Mouse (Mus musculus): ENCODE measurements around the gene Mgat4b. TPM values are rescaled to one million over a fixed set of nuclear protein-coding genes. Genes with fewer than 3 reads are reported as not detected.

The Mgat4b gene
- total RNA-seq, 2 experiments from 2014 or later: 70.3 to 79.9 TPM

Small RNA genes within 50 kb of the gene (microRNA-seq; reads per million reads assigned to microRNA genes)
- gene Mir6919: 0 to 0.38 reads per million in 2 experiments

Other genes with a start within 250 kb of the Mgat4b start
- 10 to 100 TPM; 50.1 to 55.7 TPM for gene Rnf130, start 185.5 kb upstream of the Mgat4b start, total RNA-seq (2021)
- 10 to 100 TPM; 40.2 to 45.6 TPM for gene Tbc1d9b, start 79.5 kb upstream of the Mgat4b start, total RNA-seq (2021)
- gene Mrnip, start 36.4 kb upstream of the Mgat4b start, total RNA-seq (2021): 1 to 10 TPM; 2.4 to 3.0 TPM
- gene Sqstm1, start 63 bp upstream of the Mgat4b start, total RNA-seq (2021): 100 to 1,000 TPM; 367 to 455 TPM
- gene Ltc4s, start 27.7 kb downstream of the Mgat4b start, total RNA-seq (2021): 10 to 100 TPM in 1 of 2 experiments, 1 to 10 TPM in 1; 5.9 to 10.2 TPM
- gene Maml1, start 81.4 kb downstream of the Mgat4b start, total RNA-seq (2021): 1 to 10 TPM; 8.8 to 9.6 TPM
- 100 to 1,000 TPM; 311 to 325 TPM for gene Canx, start 114.8 kb downstream of the Mgat4b start, total RNA-seq (2021)
- not detected for gene Cby3, start 143.6 kb downstream of the Mgat4b start, total RNA-seq (2021)
- gene Hnrnph1, start 166.1 kb downstream of the Mgat4b start, total RNA-seq (2021): 10 to 100 TPM; 97.0 to 99.6 TPM
- gene Rufy1, start 220.2 kb downstream of the Mgat4b start, total RNA-seq (2021): 10 to 100 TPM; 28.3 to 35.5 TPM

All from heart, adult 18-20 months (tissue).